Mouse (Mus musculus): ENCODE measurements around the gene Kremen2. TPM values are rescaled to one million over a fixed set of nuclear protein-coding genes. Genes with fewer than 3 reads are reported as not detected.
A peak's percentile ranks its signal among the peaks of the same experiment; 100 is the strongest.

Gene Kremen2
- total RNA-seq, 2 experiments from 2014 or later: 0.17 to 0.21 TPM

DNA sequence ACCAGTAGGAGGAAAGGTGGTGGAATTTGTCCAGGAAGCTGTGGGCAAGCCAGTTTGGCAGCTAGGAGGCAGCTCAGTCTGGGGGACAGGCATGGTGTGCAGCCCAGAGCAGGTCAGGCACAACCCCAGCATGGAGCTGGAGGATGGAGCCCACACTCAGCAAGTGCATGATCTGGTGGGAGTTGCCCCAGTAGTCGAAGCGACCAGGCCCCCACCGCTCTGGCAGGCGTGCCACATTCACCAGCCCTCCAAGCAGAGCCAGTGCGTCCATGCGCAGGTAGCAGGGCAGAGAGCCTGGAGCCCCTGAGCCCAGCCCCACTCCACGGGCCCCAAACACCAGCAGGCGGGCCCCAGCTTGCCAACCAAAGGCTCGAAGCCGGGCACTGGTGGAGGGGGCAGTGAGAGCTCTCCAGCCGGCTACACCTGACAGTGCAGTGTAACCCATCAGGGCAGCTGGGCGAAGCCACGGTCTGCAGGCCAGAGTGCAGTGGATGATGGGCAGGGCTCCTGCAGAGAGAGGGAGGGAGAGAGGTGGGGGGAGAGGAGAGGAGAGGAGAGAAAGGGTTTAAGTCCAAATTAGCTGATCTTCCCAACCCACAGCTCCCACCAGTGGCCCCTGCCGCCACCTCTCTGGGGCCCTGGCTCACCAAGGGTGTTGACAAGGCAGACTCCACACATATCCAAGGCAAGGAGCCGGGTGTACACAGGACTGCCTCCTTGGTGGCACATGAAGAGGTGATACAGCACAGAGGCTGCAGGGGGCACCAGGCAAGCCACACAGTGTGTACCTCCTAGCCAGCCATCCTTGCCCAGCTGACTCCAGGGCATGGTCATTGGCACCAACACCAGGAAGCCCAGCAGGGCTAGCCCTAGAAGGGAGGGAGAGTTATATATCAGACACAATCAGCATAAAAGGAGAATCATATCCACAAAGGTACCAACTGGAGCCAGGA, 7.9 kb downstream of the Kremen2 start:
- DNase-seq (ENCODE audit: low spot score in 2 of 2): no peak

DNA sequence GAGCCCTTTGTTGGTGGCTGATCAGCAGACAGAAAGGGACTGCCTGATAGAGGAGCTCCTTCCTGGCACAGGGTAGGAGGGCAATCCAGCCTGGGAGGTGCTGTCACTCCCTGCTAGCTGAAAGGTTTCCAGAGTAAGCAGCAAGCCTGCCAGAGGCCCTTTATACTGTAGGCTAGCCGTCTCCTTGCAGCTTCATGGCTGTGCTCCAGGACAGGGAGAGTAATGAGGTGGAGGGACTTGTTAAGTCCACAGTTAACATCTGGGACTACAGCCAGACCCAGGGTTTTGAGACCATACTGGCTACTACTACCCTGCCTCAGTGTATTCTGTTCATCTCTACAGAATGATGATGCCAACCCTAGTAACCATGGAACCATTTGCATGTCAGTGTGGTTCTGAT, 11.3 kb downstream of the Kremen2 start:
- DNase-seq (ENCODE audit: low spot score in 2 of 2): no peak

DNA sequence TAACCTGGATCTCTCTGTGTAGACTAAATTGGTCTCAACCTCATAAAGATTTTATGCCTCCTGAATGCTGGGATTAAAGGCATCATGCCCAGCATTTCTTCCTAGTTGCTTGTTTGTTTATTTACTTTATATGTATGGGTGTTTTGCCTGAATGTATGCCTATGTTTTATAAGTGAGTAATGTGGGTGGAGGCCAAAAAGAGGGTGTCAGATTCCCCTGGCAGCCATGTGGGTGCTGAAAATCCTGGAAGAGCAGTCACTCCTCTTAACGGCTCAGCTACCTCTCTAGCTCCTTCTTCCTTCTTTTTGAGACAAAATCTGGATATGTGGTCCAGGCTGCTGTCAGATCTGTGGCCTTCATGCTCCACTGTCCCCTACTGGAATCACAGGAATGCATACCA, 15.2 kb downstream of the Kremen2 start:
- DNase-seq (ENCODE audit: low spot score in 2 of 2): no peak

DNA sequence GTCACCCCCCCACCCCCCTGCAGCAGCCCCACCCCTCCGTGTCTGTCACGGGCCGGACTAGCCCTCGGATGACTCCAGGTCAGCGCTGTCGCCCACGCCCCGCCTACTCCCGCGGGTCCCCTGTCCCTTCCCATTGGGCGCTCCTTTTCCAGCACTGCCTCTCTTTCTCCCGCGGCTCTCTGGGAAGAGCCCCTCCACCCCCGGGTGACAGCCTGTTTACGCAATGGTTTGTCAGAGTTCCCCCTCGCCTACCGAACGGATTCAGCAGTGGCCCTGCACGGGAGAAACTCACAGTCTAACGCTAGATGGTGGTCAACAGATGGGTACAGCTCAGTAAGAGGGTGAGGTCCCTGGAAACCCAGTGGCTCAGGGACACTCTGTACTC, 18.9 kb downstream of the Kremen2 start:
- DNase-seq (ENCODE audit: low spot score in 2 of 2): peak; percentile 34 to 69

DNA sequence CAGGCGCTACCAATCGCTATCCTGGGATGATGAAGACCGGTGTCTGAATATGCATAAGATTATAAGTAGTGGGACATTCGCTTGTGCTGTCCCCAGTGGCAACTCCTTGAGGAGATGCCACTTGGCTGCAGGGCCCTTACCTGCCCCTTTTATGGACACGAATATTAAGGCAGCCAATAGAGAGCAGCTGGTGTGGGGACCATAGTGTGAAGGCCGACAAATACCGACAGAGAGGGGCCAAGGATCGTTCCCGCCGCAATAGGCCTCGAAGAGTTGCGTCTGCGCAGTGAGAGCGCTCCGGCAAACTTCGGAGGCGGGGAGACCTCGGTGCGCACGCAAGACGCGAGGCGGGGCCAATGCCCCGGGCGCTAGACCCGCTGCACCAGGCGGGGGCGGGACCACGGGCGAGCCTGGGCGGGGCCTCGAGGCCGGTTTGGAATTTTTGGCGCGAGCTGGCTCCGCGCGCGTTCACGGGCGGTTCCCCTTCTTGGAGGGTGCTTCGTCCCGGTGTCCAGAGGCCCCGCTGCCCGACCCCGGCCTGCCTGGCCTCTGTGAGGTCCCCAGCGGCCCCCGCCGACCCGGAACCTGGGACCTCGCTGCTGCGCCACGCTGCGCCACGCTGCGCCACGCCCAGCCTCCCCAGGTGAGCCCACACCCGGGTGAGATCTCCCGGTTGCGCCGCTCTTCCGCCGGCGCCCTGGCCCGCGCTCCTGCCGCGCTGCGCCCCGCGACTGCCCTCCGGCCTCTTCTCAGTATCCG, 19.5 kb downstream of the Kremen2 start, which contains the start of gene Pkmyt1:
TSS of gene Pkmyt1 (plus strand) at position 338 of the 759 bp plus-strand sequence.
- DNase-seq (ENCODE audit: low spot score in 2 of 2): peak; percentile 91 to 94

DNA sequence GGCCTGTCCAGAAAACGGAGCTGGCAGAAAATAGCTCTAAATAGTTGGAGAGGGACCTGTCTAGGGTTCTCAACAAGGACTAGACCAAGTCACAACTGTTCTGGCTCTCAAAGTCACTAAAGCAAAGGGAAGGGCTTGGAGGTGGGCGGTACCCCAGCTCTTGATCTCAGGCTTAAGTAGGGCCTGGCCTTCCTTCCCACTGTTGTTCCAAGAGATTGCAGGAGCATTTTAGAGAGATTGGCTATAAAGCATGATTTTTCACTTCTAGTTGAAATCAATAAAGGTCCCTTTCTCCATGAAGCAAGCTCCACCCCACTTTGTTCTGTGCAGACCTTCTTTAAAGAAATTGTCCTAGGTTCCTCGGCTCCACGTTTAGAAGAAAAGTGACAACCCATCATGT, 20.2 kb downstream of the Kremen2 start:
- no peak for DNase-seq (ENCODE audit: low spot score in 2 of 2)

DNA sequence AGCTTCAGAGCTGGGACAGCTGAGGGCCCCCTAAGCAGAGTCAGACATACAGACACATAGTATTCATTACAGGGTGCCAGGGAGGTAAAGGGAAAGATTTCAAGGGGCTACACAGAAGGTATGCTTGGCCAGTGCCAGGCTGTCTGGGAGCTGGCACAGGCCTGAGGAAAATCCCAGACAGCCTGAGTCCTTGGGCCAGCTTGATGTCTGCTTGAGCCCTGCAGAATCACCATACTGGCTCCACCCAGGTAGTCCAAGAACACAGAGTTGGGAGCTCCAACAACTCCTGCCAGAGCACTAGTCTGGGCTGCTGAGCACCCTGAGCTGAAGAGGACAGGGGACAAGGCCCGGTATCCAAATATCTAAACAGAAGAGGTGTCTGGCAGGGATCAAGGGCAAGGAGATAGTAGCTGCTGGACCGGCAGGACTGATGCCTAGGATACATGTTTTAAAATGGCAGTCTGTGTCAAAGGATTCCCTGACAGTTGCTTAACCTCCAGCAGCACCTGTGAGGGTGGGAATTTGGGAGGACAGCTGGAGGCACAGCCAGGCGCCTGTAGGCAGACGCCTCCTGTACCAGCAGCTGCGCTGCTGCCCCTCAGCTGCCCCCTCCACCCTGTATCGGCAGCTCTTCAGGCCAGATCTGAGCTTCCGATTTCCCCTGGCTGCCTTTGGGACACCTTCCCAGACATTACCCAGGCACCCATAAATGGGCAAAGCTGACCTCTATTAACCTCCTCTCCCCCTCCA, 23.1 kb downstream of the Kremen2 start, which contains the start of gene 1520401A03Rik:
TSS of gene 1520401A03Rik (minus strand) at position 408 of the 750 bp plus-strand sequence.
- no peak for DNase-seq (ENCODE audit: low spot score in 2 of 2)

DNA sequence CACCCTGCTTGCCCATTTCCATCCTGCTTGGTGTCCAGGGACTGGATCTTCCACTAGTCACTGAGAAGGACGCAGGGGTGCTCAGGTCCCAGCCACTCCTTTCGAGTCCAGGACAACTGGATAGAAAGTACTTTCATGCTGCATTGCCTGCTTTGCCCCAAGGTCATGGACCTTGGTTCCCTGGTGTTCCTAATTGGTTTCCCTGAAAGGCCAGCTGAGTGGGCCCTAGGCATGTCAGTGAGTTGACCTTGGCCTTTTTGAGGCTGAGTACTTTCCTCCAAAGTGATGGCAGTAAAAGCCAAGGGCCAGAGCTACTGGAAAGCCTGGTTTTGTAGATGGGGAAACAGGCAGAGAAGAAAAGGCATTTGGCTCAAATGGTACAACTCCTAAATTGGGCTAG, 23.7 kb downstream of the Kremen2 start:
- no peak for DNase-seq (ENCODE audit: low spot score in 2 of 2)

DNA sequence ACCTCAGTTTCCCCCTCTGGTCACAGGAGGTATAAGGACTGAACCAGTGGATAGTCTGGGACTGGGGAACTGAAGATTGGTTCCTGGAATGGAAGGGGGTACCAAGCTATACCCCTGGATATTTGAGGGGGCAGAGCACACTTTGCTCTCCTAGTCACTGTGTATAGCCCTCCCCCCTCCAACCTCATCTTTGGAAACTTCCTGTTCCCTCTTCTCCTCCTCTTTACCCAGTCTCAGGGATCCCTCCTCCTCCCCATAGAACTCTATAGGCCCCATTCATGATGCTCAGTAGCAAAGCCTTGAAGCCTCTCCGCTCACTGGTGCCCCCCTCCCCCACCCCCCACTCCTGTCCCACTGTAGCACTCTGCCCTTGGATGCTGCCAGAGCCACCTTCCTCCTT, 26.2 kb downstream of the Kremen2 start:
- DNase-seq (ENCODE audit: low spot score in 2 of 2): no peak

DNA sequence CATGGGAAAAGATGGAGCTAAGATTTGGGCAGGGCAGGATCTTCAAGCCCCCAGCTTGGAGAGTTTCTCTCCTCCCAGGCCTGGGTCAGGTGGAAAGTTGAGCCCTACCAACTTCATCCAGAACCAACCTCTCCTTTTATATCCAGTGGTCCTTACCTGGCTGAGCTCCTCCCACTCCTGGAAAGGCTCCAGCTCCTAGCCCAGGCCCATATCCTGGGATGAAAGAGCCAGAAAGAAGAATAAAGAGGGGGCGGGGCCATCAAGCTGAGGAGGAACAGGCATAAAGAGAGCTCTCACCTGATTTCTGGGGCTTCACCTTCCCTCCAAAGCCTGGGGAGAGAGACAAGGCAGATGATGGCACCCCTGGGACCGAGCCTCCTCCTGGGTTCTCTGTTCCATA, 28.6 kb downstream of the Kremen2 start:
- DNase-seq (ENCODE audit: low spot score in 2 of 2): no peak

DNA sequence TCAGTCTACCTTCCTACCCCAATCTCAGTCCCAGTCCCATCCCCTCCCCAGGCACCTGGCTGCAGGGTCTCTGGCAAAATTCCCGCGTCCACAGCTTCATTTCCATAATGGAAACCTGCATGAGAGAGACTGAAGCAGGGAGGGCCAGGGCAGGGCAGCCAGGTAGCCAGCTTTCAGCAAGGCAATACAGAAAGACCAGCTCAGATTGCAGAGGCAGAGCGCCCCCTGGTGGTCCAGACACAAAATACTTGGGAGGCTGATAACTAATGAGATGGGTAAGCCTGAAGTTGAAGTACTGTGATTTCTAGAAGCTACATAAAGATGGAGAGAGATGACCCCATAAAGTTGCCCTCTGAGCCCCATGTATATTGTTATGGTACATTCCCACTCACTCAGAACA, 39.4 kb downstream of the Kremen2 start:
- peak; percentile 63 to 76 for DNase-seq (ENCODE audit: low spot score in 2 of 2)

DNA sequence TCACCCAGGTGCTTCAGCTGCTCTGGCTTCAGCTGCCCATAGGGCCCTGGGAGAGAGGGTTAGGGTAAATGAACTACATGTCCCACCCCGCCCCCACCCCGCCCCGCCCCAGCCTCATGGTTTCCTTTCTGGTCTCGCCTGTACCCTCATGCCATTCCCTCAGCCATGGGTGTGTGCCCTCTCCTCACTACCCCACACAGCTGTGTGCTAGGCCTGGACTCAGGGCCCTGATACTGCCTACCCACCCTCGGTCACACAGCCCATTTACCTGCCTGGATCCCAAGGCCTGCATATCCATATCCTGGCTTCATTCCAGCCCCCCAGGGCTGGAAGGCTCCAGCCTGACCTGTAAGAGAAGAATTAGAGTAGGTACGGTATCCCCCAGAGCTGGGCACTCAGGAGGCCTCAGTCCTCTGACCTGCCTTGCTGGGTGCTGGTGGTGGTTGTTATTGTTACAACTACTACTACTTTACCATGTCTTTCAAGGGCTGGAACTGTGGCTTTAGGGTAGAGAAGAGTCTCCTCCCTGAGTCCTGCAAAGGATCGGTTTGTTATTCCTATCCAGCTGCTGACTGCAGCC, 40.0 kb downstream of the Kremen2 start:
- no peak for DNase-seq (ENCODE audit: low spot score in 2 of 2)

DNA sequence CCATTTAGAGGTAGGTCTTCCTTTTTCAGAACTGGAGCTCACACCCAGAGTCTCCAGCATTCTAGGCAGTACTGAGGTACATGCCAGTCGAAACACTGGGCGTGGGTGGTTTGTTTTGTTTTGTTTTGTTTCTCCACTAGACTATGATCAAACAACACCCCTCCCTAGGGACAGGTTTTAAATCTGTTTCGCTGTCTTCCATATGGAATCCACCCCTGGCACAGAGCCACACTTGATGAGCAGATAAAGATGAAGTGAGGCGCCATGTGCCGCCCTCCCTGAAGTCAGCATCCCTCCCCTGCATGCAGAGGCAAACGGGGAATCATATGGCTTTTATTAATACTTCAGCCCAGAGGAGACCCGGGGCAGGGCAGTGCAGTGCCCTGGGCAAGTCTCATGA, 40.9 kb downstream of the Kremen2 start:
- peak in 1 of 2 experiments; percentile 26 for DNase-seq (ENCODE audit: low spot score in 2 of 2)

DNA sequence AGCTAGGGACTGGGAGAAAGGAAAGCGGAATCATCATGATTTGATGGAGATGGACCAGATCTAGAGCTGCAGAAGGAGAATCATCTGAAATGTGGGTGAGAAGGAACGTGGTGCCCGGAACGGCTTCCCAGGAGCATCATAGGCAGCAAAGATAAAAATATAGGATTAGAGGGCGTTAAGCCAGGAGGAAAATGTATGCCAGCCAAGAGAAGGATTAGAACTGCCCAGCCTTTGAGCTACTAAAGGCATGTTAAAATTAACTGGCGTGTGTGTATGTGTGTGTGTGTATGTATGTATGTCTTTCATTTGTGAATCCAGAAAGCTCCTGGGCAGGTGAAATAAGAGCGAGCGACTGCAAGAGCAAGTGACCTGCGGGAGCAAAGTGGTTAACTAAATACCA, 42.3 kb downstream of the Kremen2 start:
- no peak for DNase-seq (ENCODE audit: low spot score in 2 of 2)

DNA sequence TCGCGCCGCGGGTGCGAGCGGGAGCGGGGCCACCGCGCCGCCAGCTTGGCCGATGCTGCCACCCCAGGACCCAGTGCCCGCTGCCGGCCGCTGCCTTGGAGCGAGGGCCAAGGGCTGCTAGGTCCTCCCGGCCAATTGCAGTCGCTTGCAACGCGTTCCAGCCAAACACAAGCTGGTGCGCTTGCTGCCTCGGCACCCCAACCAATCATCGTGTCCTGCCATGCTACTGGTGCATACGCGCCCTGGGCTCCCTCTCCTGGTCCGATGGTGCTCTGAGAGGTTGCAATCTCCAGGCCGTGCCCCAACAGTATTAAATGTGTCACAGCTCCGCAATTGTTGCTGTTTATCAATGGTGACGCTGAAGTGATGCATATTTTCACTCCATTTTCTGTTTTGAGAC, 45.6 kb downstream of the Kremen2 start:
- DNase-seq (ENCODE audit: low spot score in 2 of 2): peak; percentile 83 to 93

DNA sequence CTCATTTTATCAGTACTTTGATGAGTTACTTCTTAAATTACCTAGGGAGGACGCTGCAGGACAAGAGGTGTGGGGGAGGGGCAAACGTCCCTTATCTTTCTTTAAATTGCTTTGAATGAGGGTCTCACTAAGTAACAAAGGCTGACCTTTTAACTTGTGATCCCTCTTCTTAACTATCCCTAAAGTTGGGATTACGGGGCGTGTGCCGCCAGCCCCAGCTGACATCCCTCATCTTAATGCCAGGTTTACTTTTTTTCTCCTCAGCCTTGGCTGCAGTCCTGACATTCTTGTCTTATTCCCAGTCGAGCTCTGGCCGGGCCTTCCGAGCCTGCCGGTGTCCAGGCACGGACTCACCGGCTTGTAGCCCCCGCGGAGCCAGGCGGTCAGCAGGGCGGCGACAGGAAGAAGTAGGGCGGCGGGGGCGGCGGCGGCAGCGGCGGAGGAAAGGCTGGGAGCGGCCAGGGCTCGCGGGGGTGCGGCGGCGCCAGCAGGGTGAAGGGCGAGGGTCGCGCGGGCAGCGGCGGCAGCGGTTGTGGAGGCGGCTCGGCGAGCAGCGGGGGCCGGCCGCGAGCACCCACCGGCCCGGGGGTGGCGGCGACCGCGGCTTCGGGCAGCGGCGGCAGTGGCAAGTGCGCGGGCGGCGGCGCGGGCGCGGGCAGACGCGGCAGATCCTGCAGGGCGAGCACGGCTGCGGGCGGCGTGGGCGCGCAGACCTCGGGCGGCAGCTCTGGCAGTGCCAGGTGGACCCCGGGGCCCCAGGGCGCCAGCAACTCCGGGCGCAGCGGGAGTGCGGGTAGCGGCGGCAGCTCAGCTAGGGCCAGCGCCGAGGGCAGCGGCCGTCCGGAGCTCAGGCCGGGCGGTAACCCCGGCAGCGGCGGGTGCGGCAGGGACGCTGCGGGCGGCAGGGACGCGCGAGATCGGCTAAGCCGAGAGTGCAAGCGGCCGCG, 46.2 kb downstream of the Kremen2 start:
- DNase-seq (ENCODE audit: low spot score in 2 of 2): peak in 1 of 2 experiments; percentile 17

DNA sequence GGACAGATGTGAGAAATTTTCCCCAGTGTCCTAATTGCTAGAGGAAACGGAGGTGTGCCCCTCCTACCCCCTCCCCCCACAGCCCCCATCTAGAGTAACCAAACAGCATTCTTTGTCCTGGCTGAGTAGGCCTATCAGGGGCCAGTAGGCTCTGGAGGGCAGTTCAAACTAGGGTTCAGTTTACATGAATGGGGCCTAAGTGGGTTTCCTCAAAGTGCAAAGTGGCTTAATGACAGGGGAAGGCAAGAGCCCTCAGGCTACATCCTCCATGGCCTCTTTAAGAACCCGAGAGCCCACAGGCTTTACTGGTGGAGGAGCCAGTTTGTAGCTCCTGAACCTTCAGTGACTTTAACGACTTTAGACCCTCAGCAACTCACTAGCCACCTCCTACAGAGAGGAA, 49.8 kb downstream of the Kremen2 start:
- DNase-seq (ENCODE audit: low spot score in 2 of 2): no peak

DNA sequence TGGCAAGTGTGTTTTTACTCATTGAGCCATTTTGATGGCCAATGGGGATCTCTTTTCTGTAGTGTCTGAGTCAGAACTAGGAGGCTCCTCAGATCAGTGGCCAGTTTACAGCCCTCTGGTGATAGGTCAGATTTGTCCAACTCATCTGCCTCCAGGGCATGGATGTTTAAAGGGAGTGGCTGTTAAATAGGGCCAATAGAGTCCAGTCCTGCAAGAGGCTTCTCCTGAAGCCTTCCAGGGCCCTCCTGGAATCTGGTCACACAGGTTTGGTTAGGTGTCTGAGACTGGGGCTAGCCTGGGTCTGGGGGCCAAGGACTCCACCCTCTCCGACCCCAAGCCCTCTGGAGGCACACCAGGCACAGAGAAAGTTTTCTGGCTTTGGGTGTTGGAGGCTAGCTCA, 51.1 kb downstream of the Kremen2 start:
- DNase-seq (ENCODE audit: low spot score in 2 of 2): no peak

Data from layer of hippocampus, postnatal 14 days (tissue).